Mouse (Mus musculus) kidney, postnatal 0 days (tissue): ENCODE data around the gene Cflar. TPM values are rescaled to one million over a fixed set of nuclear protein-coding genes. Genes with fewer than 3 reads are reported as not detected.

Experiments used
- ATAC-seq: fragments of 200-750 bp; cut with Nextera tagmentation; replicated peaks from 2 replicates; pipeline ENCODE4 v1.8.0; 2017; ENCODE audit warnings: low read depth, moderate number of reproducible peaks, moderate TSS enrichment, moderate library complexity; ENCODE audit not compliant: low FRiP score
- DNase-seq: peaks from one replicate; pipeline ENCODE4 v3.0.0-alpha.2; 2016; ENCODE audit warnings: low spot score
- H3K27ac ChIP-seq: fragments of 300-500 bp; sonication (generic); 2 replicates; pipeline ENCODE4 v1.5.1; 2014; ENCODE audit warnings: mild to moderate bottlenecking
- H3K27me3 ChIP-seq: fragments of 300-500 bp; sonication (generic); 2 replicates; pipeline ENCODE4 v1.6.1; 2014; ENCODE audit warnings: low read length, mixed read lengths; ENCODE audit not compliant: insufficient read depth
- H3K36me3 ChIP-seq: fragments of 300-500 bp; sonication (generic); 2 replicates; pipeline ENCODE4 v1.6.1; 2014; ENCODE audit warnings: low read length, mixed read lengths; ENCODE audit not compliant: insufficient read depth
- H3K4me1 ChIP-seq: fragments of 300-500 bp; sonication (generic); replicated peaks from 2 replicates; pipeline ENCODE4 v1.6.1; 2014; ENCODE audit warnings: antibody characterized with exemption, low read length, mixed read lengths; ENCODE audit not compliant: insufficient read depth
- H3K4me2 ChIP-seq: fragments of 300-500 bp; sonication (generic); 2 replicates; pipeline ENCODE4 v1.6.1; 2014; ENCODE audit warnings: mild to moderate bottlenecking, low read length, moderate library complexity, mixed read lengths
- H3K4me3 ChIP-seq: fragments of 300-500 bp; sonication (generic); replicated peaks from 2 replicates; pipeline ENCODE4 v1.5.1; 2014; ENCODE audit warnings: low read depth, low read length
- H3K9ac ChIP-seq: fragments of 300-500 bp; sonication (generic); 2 replicates; pipeline ENCODE4 v1.6.1; 2014; ENCODE audit warnings: low read depth, low read length
- H3K9me3 ChIP-seq: fragments of 300-500 bp; sonication (generic); replicated peaks from 2 replicates; pipeline ENCODE4 v1.6.1; 2016; ENCODE audit warnings: low read length, inconsistent platforms, mixed read lengths
- CTCF ChIP-seq: IDR thresholded peaks from 2 replicates; pipeline ENCODE4 v1.5.1; 2016; ENCODE audit warnings: antibody characterized with exemption, low read depth, mild to moderate bottlenecking, moderate library complexity
- WGBS: fragments of 180-500 bp; shearing (Covaris S2); extraction: QIAGEN DNeasy Blood & Tissue Kit; methylation state at CpG from one replicate; pipeline ENCODE4 v1.1.7; 2014; 5-methylcytosine and 5-hydroxymethylcytosine counted together
- polyA plus RNA-seq: library from polyadenylated mRNA; unstranded; fragments of >200 nt; fragmentation: Nextera tagmentation; extraction: Ambion mirVana; gene quantifications from 2 replicates; pipeline ENCODE4 v1.2.1, GENCODE M21; 2015

Gene Cflar
- polyA plus RNA-seq, 1 experiment from 2014 or later = 62.1 TPM

DNA sequence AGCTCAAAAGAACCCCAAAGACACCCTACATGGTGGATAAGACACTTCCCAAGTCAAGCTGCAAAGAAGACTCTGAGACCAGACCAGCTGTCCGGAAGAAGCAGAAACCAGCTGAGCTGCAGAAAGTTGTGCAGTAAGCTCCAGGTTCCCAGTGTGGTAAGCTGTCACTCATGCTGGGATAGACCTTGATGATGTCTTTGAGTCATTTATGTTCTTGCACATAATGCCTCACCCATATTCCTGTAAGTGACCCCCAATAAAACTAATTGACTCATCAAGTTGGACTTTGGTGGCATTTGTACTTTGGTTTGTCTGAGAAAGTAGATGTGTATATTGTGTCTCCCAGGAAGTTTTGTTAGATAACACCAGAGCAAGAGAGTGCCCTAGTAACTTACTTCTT is 66.3 kb downstream of the Cflar start:
- H3K9ac ChIP-seq = no peak overlapping the region
- DNase-seq (no peak), ATAC-seq (no peak)
- WGBS = 97% methylated on average over 1 of the region's 1 CpGs
- no peaks in the 10 kb centered on the region for H3K9me3 ChIP-seq
- H3K27me3 ChIP-seq = no peaks in the 10 kb centered on the region
- no peaks in the 10 kb centered on the region for H3K36me3 ChIP-seq
- H3K4me2 ChIP-seq = no peak overlapping the region
- TF ChIP-seq CTCF = no peak
- no peaks in the 10 kb centered on the region for H3K4me1 ChIP-seq
- H3K27ac ChIP-seq = no peak overlapping the region
- no peak overlapping the region for H3K4me3 ChIP-seq

DNA sequence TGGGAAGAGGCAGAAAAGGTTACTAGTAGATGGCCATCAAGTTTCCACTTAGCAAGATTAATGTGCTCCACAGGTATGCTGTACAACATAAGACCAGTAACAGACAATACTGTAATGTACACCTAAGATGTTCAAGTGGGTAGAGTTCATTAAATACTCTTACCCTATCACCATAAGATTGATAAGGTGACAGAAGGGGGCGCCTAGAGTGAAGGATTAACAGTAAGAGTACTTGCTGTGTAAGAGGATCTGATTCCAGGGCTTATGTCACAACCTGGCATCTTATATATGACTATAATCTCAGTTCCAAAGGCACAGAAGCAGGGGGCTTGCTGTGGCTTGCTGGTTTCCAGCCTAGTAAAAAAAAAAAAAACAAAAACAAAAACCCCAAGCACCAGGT is 66.9 kb downstream of the Cflar start:
- no peaks in the 10 kb centered on the region for H3K27me3 ChIP-seq
- no peaks in the 10 kb centered on the region for H3K36me3 ChIP-seq
- 13% methylated on average over 1 of the region's 1 CpGs for WGBS
- DNase-seq = no peak
- H3K9ac ChIP-seq = no peak overlapping the region
- TF ChIP-seq CTCF = no peak
- H3K4me1 ChIP-seq = no peaks in the 10 kb centered on the region
- ATAC-seq = no peak
- no peak overlapping the region for H3K4me2 ChIP-seq
- H3K9me3 ChIP-seq = no peaks in the 10 kb centered on the region
- H3K27ac ChIP-seq = no peak overlapping the region
- no peak overlapping the region for H3K4me3 ChIP-seq

DNA sequence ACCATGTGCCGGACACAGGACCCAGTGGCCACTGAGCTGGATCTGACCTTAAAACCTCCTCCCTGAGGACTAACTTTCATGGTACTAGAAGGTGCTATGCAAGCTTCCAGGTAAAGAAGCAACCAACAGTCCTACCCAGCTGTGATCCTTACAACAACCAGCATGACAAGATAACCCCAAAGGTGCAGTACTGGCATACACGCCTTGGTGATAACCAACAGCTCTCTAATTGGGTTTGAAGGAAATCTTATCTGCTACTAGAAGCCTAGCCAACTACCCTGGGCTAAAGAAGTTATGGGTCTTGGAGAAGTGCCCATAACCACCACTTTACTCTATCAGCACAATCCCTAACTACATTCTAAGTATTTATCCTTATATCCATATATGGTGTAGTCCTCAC is 75.0 kb downstream of the Cflar start:
- H3K36me3 ChIP-seq = no peaks in the 10 kb centered on the region
- H3K4me2 ChIP-seq = no peak overlapping the region
- WGBS = 88% methylated on average over 2 of the region's 2 CpGs
- H3K9me3 ChIP-seq = no peaks in the 10 kb centered on the region
- no peak overlapping the region for H3K4me3 ChIP-seq
- H3K27me3 ChIP-seq = no peaks in the 10 kb centered on the region
- no peak overlapping the region for H3K27ac ChIP-seq
- TF ChIP-seq CTCF = no peak
- no peak for DNase-seq
- H3K4me1 ChIP-seq = no peaks in the 10 kb centered on the region
- ATAC-seq = no peak
- H3K9ac ChIP-seq = no peak overlapping the region

DNA sequence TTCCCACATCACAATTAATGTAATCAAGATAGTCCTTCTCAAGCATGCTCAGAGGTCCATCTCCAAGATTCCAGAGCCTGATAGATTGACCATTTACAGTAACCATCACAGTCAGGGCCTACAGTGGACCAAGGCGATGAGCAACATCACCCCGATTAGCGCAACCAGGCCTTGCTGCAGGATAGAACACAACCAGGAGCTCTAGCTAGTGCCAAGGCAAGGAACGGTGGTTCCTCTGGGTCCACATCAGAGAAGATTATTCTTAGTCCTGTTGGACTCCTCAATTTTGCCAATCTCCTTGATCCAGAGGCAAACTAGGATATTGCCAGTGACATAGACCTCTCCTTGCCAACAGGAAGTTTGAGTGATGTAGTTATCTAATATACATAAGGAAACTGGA is 77.1 kb downstream of the Cflar start:
- Histone ChIP-seq H3K9ac (no peak overlapping the region), H3K27ac (no peak overlapping the region)
- ATAC-seq = no peak

DNA sequence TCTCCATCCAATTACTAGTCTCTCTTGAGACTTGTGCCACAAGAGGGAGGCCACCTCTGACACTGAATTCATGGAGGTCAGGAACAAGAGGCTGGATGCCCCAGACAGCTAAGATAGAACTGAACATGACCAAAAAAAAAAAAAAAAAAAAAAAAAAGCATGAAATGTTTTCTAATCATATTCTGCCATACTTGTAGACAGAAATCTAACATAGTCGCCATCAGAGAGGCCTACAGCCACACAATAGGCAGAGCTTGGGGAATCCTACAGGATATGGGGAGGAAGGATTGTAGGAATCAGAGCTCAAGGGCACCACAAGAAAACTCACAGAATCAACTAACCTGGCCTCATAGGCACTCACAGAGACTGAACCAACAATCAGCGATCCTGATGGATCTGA is 83.4 kb downstream of the Cflar start:
- Histone ChIP-seq H3K27me3 (no peaks in the 10 kb centered on the region), H3K27ac (peak overlapping the region; percentile 91), H3K4me1 (0 out of 2 replicates have a peak, but pooled peaks cover 8% of the 10 kb centered on the region), H3K4me3 (no peak overlapping the region), H3K4me2 (peak overlapping the region; percentile 91), H3K9me3 (no peaks in the 10 kb centered on the region; the same call in 1 of the 2 replicates), H3K36me3 (0 out of 2 replicates have a peak, but pooled peaks cover 6% of the 10 kb centered on the region), H3K9ac (no peak overlapping the region)
- TF ChIP-seq CTCF = no peak
- DNase-seq (peak; percentile 8), ATAC-seq (no peak)
- WGBS = 59% methylated on average over 2 of the region's 2 CpGs

More for the DNA sequence above, 77.1 kb downstream of the Cflar start:
- no peaks in the 10 kb centered on the region for H3K9me3 ChIP-seq
- H3K4me2 ChIP-seq = no peak overlapping the region
- no peak overlapping the region for H3K4me3 ChIP-seq
- no peaks in the 10 kb centered on the region for H3K27me3 ChIP-seq
- DNase-seq = no peak
- H3K36me3 ChIP-seq = no peaks in the 10 kb centered on the region
- no peaks in the 10 kb centered on the region for H3K4me1 ChIP-seq
- WGBS = 95% methylated on average over 4 of the region's 4 CpGs
- TF ChIP-seq CTCF = no peak

DNA sequence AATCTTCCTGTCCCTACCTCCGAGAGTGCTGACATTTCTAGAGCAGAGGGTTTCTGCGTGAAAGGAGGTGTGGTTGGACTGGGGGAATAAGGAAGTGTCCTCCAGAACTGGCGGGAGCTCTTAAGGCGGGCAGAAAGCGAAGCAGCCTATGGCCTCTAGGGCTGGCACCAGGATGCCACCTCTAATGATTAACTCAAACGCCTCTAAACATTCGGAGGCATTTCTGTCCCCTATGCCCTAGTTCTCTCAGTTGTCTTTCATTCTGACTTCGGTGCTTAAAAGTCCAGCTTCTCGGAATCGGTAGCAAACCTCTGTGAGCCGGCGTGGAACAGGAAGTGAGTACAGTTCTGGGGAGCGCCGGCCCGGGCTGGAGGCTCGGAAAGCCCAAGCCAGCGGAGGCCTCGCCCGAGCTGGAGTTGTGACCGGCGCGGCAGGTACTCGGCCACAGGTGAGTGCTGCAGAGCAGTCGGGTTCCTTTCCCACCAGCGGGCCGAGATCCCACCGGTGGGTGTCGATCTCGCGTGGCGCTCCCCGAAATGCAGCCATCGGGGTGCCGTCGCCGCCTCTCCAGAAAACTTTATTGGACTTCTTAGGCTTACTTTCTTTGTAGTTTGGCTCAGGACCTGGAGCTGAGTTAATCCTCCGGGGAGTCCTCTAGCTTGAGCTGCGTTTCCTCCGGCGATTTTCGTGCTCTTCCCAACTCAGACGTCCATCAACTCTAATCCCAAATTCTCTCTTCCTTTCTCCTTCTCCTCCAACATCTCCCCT is 84.2 kb downstream of the Cflar start, which contains the start of gene Casp8:
Casp8 (plus strand) TSS at position 84 of the 768 bp plus-strand sequence.
- peak; percentile 18; the same call in 1 of the 2 replicates for TF ChIP-seq CTCF
- Histone ChIP-seq H3K27me3 (no peaks in the 10 kb centered on the region), H3K36me3 (0 out of 2 replicates have a peak, but pooled peaks cover 6% of the 10 kb centered on the region), H3K4me3 (peak within 1 kb of the TSS; percentile 64), H3K9me3 (no peaks in the 10 kb centered on the region; the same call in 1 of the 2 replicates), H3K4me1 (0 out of 2 replicates have a peak, but pooled peaks cover 8% of the 10 kb centered on the region), H3K4me2 (peak within 1 kb of the TSS; percentile 91), H3K27ac (peak within 1 kb of the TSS; percentile 91), H3K9ac (peak within 1 kb of the TSS; percentile 72)
- WGBS = under 1% methylated on average over 42 of the region's 42 CpGs
- peak; percentile 88 for DNase-seq
- peak; percentile 96 for ATAC-seq
